Mouse (Mus musculus) midbrain, embryonic 11.5 days (tissue): Measurements from ENCODE around the gene Slf2. TPM values are rescaled to one million over a fixed set of nuclear protein-coding genes. Genes with fewer than 3 reads are reported as not detected.

ENCODE experiments used
- ATAC-seq: fragments of 200-750 bp; cut with Nextera tagmentation; 2 replicates; pipeline ENCODE4 v1.8.0; 2017; ENCODE audit warnings: moderate TSS enrichment, moderate library complexity; ENCODE audit not compliant: low FRiP score
- DNase-seq: peaks from one replicate; pipeline ENCODE4 v3.0.0; 2015; ENCODE audit warnings: low spot score; ENCODE audit errors: missing footprints
- H3K27ac ChIP-seq: fragments of 300-500 bp; sonication (generic); 2 replicates; pipeline ENCODE4 v1.5.1; 2014; ENCODE audit warnings: low read depth, low read length
- H3K27me3 ChIP-seq: fragments of 300-500 bp; sonication (generic); 2 replicates; pipeline ENCODE4 v1.6.1; 2014; ENCODE audit warnings: mild to moderate bottlenecking, low read length, moderate library complexity, mixed read lengths; ENCODE audit not compliant: control insufficient read depth, insufficient read depth
- H3K36me3 ChIP-seq: fragments of 300-500 bp; sonication (generic); 2 replicates; pipeline ENCODE4 v1.6.1; 2014; ENCODE audit warnings: mild to moderate bottlenecking, low read length, moderate library complexity, mixed read lengths; ENCODE audit not compliant: control insufficient read depth, insufficient read depth
- H3K4me1 ChIP-seq: fragments of 300-500 bp; sonication (generic); 2 replicates; pipeline ENCODE4 v1.6.1; 2014; ENCODE audit warnings: low read length; ENCODE audit not compliant: control insufficient read depth, insufficient read depth
- H3K4me2 ChIP-seq: fragments of 300-500 bp; sonication (generic); 2 replicates; pipeline ENCODE4 v1.6.1; 2014; ENCODE audit warnings: mild to moderate bottlenecking, moderate library complexity
- H3K4me3 ChIP-seq: fragments of 300-500 bp; sonication (generic); 2 replicates; pipeline ENCODE4 v1.5.1; 2014; ENCODE audit warnings: low read depth, low read length
- H3K9ac ChIP-seq: fragments of 300-500 bp; sonication (generic); 2 replicates; pipeline ENCODE4 v1.6.1; 2014; ENCODE audit warnings: low read length
- H3K9me3 ChIP-seq: fragments of 300-500 bp; sonication (generic); 2 replicates; pipeline ENCODE4 v1.6.1; 2016; ENCODE audit warnings: low read length; ENCODE audit not compliant: control insufficient read depth
- WGBS: fragments of 180-500 bp; shearing (Covaris S2); extraction: QIAGEN DNeasy Blood & Tissue Kit; methylation state at CpG from one replicate; pipeline ENCODE4 v1.1.7; 2014; 5-methylcytosine and 5-hydroxymethylcytosine counted together
- polyA plus RNA-seq: library from polyadenylated mRNA; unstranded; fragments of >200 nt; fragmentation: Nextera tagmentation; extraction: Ambion mirVana; gene quantifications from 2 replicates; pipeline ENCODE4 v1.2.1, GENCODE M21; 2014

Slf2 gene
- polyA plus RNA-seq, 1 experiment from 2014 or later: 38.7 TPM

DNA sequence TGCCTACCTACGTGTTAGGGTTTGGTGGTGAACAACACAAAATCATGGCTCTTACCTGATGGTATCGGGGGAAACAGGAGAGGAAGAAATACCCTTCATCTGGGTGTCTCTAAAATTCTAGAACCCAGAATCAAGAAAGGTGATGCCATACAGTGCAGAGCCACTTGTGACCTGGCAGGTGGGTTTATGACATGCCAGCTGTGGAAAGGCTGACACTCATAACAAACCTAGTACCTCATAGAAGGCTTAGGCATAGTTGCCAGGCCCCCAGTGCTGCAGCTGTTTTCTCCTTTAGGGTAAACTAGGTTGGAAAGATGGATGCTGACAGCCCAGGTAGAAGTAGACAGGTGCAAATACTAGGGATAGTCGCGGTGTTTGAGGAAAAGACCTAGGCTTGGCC lies 53.5 kb downstream of the Slf2 start:
- 89% methylated on average over 4 of the region's 4 CpGs for WGBS
- Histone ChIP-seq H3K27me3 (no peaks in the 10 kb centered on the region), H3K36me3 (0 out of 2 replicates have a peak, but pooled peaks cover 4% of the 10 kb centered on the region), H3K4me2 (no peak overlapping the region), H3K4me1 (peaks cover 2% of the 10 kb centered on the region; the same call in 1 of the 2 replicates), H3K9me3 (no peaks in the 10 kb centered on the region), H3K27ac (no peak overlapping the region), H3K4me3 (no peak overlapping the region), H3K9ac (no peak overlapping the region)
- no peak for ATAC-seq
- DNase-seq: no peak

DNA sequence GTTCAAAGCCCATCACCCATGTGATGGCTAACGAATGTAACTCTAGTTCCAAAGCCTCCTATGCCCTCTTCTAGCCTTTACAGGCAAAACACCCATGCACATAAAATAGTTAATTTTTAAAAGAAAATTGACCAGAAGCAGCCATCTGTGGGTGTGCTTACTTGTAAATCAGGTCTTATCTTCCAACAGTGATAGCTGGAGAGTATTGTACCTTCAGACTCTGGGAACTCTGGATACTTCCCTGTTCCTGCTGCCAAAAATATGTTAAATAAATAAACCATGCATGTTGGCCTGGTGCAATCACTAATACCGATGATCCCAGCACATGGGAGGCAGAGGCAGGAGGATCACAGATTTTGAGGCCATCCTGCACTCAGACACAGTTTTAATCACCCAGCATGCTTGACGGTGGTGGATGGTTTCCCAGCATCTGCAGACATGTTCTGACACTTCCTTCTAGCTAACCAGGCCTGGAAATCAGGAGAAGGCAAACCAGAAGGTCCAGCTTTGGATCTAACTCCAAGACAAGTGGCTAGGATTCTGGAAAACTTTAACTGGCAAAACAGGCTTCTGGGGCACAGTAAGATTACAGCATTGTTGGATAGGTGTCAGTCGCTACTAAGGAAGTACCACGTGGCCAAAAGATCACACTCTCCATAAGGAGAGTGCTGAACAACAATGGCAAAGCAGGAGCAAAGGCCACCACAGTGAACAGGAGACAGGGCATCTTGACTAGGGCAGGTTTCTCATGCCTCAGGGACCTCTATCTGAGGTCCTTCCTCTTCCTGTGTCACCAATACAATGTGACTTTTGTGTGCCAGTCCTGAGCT lies 54.4 kb downstream of the Slf2 start:
- WGBS: 66% methylated on average over 5 of the region's 5 CpGs
- Histone ChIP-seq H3K36me3 (0 out of 2 replicates have a peak, but pooled peaks cover 4% of the 10 kb centered on the region), H3K4me1 (peaks cover 7% of the 10 kb centered on the region), H3K9me3 (no peaks in the 10 kb centered on the region), H3K27ac (no peak overlapping the region), H3K4me2 (no peak overlapping the region), H3K9ac (no peak overlapping the region), H3K4me3 (no peak overlapping the region), H3K27me3 (no peaks in the 10 kb centered on the region)
- ATAC-seq (no peak), DNase-seq (no peak)

DNA sequence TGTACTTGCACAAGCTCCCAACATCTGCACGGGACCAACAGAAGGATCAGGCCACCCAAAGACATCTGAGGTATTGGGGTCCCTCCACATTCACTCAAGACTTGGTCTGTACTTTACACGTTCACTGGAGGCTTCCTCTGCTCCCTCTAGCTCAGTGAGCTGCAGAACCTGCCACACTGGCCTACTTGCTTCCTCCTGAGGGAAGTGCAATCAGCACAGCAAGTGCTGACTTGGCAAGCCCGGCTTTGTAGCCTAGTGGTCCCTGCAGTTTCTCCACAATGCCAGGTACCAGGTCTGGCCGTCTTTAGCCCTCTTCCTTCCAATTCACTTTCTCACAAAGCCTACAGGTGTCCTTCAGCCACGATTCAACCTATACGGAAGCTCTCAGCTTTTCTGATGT lies 56.1 kb downstream of the Slf2 start:
- H3K27me3 ChIP-seq: no peaks in the 10 kb centered on the region
- H3K36me3 ChIP-seq: no peaks in the 10 kb centered on the region
- H3K4me2 ChIP-seq: no peak overlapping the region
- peaks cover 7% of the 10 kb centered on the region for H3K4me1 ChIP-seq
- H3K9me3 ChIP-seq: no peaks in the 10 kb centered on the region
- DNase-seq: no peak
- 77% methylated on average over 6 of the region's 6 CpGs for WGBS
- H3K27ac ChIP-seq: no peak overlapping the region
- H3K9ac ChIP-seq: no peak overlapping the region
- no peak for ATAC-seq
- H3K4me3 ChIP-seq: no peak overlapping the region

DNA sequence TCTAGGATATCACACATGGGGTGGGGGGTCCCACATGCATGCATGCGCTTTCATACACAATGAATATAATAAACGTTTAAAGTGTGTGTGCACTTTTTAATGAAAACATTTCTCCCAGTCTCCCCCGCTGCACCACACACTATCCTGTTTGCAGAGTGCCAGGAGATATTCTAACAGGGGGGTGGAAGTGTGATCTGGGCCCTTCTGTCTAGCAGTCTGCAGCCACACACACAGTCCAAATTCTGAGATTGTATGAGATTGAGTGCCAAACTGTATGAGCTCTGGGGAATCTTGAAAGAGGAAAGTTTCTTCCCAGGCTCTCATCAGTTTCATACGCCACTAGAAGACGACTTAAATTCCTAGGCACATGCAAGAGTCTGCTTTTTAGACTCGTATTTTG lies 56.9 kb downstream of the Slf2 start:
- ATAC-seq: no peak
- Histone ChIP-seq H3K9ac (no peak overlapping the region), H3K9me3 (no peaks in the 10 kb centered on the region), H3K27me3 (no peaks in the 10 kb centered on the region), H3K27ac (no peak overlapping the region), H3K4me3 (no peak overlapping the region), H3K4me2 (no peak overlapping the region), H3K4me1 (peaks cover 7% of the 10 kb centered on the region), H3K36me3 (no peaks in the 10 kb centered on the region)
- whole genome bisulfite sequencing: 57% methylated on average over 6 of the region's 6 CpGs
- no peak for DNase-seq

DNA sequence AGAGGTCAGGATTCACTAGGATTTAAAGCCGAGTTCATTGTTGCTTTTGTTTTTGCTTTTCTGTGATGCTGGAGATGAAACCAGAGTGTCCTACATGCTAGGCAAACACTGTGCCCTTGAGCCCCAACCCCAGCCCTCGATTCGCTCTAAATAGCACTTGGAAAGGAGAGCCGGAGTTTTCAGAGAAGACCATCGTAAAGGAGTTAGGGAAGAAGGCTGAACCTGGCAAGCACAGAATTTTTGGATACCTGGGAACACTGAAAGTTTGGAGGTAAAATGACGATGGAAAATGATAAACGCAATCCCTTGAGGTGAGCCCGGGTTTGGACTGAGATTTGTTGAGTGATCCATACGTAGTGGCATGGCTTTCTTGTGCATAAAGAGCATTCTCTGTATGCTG lies 57.4 kb downstream of the Slf2 start:
- Histone ChIP-seq H3K36me3 (no peaks in the 10 kb centered on the region), H3K4me1 (peaks cover 7% of the 10 kb centered on the region), H3K4me2 (peak overlapping the region; percentile 98), H3K4me3 (peak overlapping the region; percentile 74), H3K27ac (no peak overlapping the region), H3K9ac (peak overlapping the region; percentile 88), H3K27me3 (no peaks in the 10 kb centered on the region), H3K9me3 (no peaks in the 10 kb centered on the region)
- DNase-seq (peak; percentile 88), ATAC-seq (no peak)
- WGBS: 24% methylated on average over 9 of the region's 9 CpGs

DNA sequence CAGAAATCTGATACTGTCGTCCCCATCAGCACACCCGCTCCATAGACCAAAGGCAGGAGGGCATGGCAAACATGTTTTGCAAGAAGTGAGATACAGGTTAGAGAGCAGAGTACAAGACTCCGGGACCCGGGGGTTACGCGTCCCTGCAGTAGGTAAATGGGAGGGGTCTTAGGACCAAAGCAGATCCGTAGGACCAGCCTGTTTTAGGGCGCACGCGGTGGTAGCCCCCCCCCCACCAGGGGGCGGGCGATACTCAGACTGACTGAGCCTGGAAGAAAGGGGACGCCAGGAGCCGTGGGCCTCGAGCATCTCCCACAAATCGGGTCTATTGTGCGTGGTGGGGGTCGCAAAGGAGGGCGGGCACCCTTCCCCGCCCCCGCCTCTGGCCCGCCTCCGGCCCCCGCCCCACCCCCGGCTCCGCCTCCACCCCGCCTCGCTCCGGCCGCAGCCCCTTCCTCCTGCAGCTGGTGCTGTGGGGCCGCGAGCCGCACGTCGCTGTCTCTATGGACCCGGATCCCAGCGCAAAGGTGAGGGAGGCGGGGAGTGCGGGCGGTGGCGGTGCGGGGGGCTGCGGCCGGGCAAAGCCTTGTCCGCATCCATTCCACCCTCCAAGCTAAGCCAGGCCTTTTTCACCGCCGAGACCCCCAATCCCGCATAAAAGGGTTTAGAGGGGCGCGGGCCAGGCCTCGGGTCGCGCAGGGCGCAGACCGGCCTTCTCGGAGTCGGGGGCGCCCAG lies 58.0 kb downstream of the Slf2 start, which contains the start of gene Sema4g:
Sema4g (plus strand) TSS at position 271 of the 736 bp plus-strand sequence.
- Histone ChIP-seq H3K9ac (peak within 1 kb of the TSS; percentile 88), H3K4me1 (peaks cover 7% of the 10 kb centered on the region), H3K9me3 (no peaks in the 10 kb centered on the region), H3K36me3 (no peaks in the 10 kb centered on the region), H3K27me3 (no peaks in the 10 kb centered on the region), H3K4me2 (peak within 1 kb of the TSS; percentile 98), H3K27ac (no peak within 1 kb of the TSS; the same call in 1 of the 2 replicates), H3K4me3 (peak within 1 kb of the TSS; percentile 74)
- ATAC-seq (peak; percentile 81), DNase-seq (peak; percentile 97)
- under 1% methylated on average over 55 of the region's 58 CpGs for WGBS

DNA sequence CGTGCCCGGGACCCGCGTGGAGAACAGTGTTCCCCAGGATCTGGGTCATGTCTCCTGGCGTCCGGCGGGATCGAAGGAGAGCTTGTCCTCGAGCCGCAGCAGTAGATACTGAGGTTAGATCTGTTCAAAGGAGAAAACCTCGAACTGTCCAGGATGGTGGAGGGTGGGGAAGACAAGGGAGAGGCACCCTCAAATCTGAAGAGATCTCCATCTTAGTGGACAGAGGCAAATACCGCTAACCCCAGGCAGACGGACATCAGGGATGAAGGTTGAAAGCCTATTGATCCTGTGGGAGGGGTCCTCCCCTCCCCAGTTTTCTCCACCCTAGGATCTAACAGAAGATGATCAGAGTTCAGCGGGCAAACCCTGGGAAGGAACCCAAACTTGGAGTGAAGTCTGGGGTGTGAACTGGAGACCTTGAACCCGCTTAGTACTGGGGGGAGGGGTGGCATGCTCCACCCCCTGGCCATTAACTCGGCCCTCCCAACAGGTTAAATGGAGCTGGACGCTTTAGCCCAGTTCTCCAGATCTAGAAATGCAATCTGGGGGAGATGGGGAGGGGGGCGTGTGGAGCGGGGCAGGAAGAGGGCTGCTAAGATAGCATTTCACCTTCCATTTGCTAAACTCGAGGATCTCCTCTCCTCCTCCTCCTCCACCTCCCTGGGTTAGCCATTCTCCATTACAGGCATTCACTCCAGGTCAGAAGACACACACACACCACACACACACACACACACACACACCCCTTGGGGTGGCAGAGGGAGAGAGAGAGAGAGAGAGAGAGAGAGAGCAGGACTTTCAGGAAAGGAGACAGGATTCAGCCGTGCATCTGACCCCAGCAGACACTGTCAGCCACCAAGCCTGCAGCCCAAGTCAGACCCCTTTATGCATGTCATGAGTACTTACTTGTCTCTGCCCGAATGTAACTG lies 58.9 kb downstream of the Slf2 start:
- ATAC-seq (peak; percentile 53), DNase-seq (peak; percentile 86)
- Histone ChIP-seq H3K9me3 (no peaks in the 10 kb centered on the region), H3K27ac (no peak overlapping the region; the same call in 1 of the 2 replicates), H3K36me3 (no peaks in the 10 kb centered on the region), H3K4me1 (peaks cover 7% of the 10 kb centered on the region), H3K9ac (peak overlapping the region; percentile 88), H3K27me3 (no peaks in the 10 kb centered on the region), H3K4me3 (peak overlapping the region; percentile 74), H3K4me2 (peak overlapping the region; percentile 98)
- WGBS: 6% methylated on average over 22 of the region's 22 CpGs

DNA sequence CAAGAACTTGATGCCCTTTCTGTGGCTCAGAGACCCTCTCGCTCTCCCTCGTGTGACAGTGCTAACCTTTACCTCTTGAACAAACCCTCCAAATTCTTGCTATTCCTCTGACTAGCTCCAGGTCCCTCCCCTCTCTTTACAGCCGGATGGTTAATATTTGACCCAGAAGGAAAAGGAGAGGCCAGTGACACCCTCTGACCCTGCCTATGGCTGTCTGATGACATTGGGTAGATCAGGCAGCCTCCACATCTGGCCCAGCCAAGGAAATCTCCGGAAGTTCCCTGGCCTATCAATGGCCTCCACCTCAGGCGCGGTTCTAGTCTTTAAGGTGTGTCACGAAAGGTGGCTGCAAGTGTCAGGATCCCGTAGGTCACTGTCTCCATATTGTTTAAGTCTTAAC lies 60.1 kb downstream of the Slf2 start:
- WGBS: 89% methylated on average over 8 of the region's 8 CpGs
- no peaks in the 10 kb centered on the region for H3K9me3 ChIP-seq
- peaks cover 7% of the 10 kb centered on the region for H3K4me1 ChIP-seq
- ATAC-seq (no peak), DNase-seq (no peak)
- H3K4me3 ChIP-seq: no peak overlapping the region
- no peaks in the 10 kb centered on the region for H3K27me3 ChIP-seq
- no peak overlapping the region for H3K4me2 ChIP-seq
- no peak overlapping the region for H3K9ac ChIP-seq
- no peaks in the 10 kb centered on the region for H3K36me3 ChIP-seq
- no peak overlapping the region for H3K27ac ChIP-seq
